Mouse (Mus musculus): ENCODE measurements at regions not wholly inside any gene's neighbourhood (a gene's known extent, or its start where the extent isn't known, plus 50 kb on each side); places are given as distances from the start of the nearest gene placed in this dataset.

DNA sequence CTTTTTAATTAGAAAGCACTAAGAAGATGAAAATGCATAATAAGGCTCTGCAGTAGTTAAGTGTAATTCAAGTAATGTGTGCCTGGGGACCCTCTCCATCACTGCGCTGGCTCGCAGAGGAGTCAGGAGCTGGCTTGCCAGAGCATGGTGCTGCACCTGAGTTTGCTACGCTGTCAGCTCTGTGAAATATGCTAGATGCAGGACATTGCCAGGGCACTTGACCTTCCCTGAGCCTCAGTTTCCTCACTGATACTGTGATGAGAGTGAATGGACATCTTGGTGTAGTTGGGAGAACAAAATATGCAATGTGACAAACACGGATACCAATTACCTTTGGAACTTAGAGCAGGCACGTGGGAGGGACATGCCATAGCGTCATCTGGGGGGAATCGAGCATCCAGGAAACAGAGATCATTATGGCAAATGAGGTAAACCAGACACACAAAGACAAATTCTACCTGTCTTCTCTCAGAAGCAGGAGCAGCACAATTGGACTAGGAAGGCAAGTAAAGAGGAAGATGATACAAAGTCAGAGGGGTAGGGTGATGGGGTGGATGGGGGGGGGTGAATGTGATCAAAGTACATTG lies 133.6 kb upstream of the Slco3a1 start:
- DNase-seq (ENCODE audit: low read depth), result no peak

DNA sequence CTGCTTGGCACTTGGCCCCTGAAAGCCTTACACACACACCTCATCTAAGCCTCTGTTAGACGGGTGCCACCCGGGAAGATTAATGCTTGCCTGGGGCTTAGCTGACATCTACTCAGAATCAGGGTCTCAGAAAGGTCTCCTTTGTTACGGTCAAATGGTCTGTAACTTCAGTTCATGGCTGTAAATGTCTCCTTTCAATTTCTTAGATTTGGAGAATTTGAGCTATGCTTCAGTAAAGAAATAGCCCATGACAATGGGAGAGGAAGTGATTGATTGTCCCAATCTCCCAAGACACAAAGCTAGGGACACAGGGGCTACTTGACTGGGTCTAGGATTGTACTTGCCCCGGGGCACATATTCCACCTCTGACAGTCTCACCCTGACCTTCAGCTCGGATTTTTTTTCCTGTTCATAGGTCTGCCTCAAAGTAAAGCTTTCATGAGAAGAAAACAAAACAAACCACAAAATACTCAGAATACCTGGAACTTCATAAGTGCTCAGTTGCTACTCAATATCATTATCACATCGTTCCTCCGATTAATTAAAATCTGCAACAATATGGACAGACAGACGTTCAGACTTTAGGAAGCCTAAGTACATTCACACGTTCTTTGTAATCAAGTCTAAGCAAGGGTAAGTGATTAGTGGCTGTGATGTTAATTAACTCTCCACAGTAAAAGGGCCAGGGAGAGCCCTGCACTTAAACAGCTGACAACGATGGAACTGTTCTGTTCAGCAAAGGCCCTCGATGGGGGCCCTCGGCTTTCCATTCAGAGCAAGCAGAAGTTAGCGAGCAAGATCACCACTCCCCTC lies 132.9 kb upstream of the Slco3a1 start:
- no peak for DNase-seq (ENCODE audit: low read depth)

- peak; percentile 17 for DNase-seq (ENCODE audit: low read depth)
These were observed 129.4 kb upstream of the Slco3a1 start for GRCm38 (mm10) chr7:74683979-74684378.

GRCm38 (mm10) chr7:74673626-74674295 lies 119.2 kb upstream of the Slco3a1 start:
- DNase-seq (ENCODE audit: low read depth), result no peak

DNA sequence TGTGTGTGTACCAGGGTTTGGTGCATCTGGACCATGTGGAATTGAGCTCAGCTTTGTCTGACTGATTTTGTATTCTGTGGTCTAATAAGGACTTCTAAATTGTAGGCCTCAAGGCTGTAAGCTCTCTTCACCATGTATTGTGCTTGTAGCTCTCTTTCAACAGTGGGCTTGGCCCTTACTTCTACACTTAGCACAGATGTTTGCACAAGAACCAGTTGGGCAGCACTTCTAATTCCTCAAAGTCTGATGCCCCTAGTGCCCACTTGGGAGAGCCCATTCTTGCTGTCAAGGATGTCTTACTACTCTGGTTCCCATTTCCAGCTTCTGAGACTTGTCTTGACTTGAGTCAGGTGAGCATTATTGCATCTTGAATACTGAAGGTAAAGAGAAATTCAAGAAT lies 114.5 kb upstream of the Slco3a1 start:
- no peak for DNase-seq (ENCODE audit: low read depth)

GRCm38 (mm10) chr7:74667106-74667505 lies 112.5 kb upstream of the Slco3a1 start:
- no peak for DNase-seq (ENCODE audit: low read depth)

GRCm38 (mm10) chr7:74663820-74664219 lies 109.2 kb upstream of the Slco3a1 start:
- no peak for DNase-seq (ENCODE audit: low read depth)

DNA sequence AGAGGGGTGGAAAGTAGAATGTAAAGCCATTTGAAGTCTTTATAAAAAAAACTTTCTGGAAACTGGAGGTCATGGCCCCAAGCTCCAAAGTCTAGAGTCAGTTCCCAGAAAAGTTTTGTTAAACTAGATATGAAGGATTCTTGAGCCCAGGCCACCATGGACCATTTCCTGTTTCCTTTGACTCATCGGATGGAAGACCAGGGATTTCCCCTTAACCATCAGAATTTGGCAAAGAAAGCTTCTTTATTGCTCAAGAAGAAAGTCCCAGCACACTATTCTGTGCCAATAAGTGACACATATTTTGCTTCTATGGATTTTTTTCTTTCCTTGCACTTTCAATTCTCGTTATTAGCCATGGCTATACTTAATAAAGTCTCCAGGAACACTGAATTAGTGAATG lies 92.7 kb upstream of the Slco3a1 start:
- DNase-seq (ENCODE audit: low read depth), result no peak

GRCm38 (mm10) chr7:74640171-74640570 lies 85.6 kb upstream of the Slco3a1 start:
- DNase-seq (ENCODE audit: low read depth), result no peak

DNA sequence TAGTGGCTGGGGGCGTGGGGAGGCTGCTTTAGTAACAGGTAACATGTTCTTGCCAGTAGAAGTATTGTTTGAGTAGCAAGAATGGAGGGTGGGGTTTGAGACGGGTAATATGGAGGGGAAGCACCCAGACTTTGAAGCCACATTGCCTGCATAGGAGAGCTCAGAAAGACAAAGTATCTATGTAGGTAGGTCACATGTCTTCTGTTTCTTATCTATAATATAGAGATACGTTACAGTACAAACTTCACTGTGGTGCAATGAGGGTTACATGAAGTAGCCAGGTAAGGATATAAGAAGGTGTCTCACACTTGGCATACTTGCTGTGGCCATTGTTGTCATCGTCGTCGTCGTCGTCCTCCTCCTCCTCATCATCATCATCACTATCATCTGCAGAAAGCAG lies 77.6 kb upstream of the Slco3a1 start:
- DNase-seq (ENCODE audit: low read depth), result no peak

- DNase-seq (ENCODE audit: low read depth), result no peak
These were observed 74.4 kb upstream of the Slco3a1 start for GRCm38 (mm10) chr7:74628799-74629468.
